Mouse (Mus musculus) limb, embryonic 10.5 days (tissue): Measurements from ENCODE around the gene Cdkal1. TPM values are rescaled to one million over a fixed set of nuclear protein-coding genes. Genes with fewer than 3 reads are reported as not detected.
A peak's percentile ranks its signal among the peaks of the same experiment; 100 is the strongest.

Experiments used
- DNase-seq: peaks from one replicate; pipeline ENCODE4 v3.0.0-alpha.2; 2017; ENCODE audit warnings: low spot score
- H3K27ac ChIP-seq: fragments of 300-500 bp; sonication (generic); 2 replicates; pipeline ENCODE4 v1.5.1; 2016; ENCODE audit warnings: mild to moderate bottlenecking
- H3K27me3 ChIP-seq: fragments of 300-500 bp; sonication (generic); 2 replicates; pipeline ENCODE4 v1.6.1; 2016; ENCODE audit warnings: low read depth, mild to moderate bottlenecking; ENCODE audit not compliant: poor library complexity, severe bottlenecking
- H3K36me3 ChIP-seq: fragments of 300-500 bp; sonication (generic); 2 replicates; pipeline ENCODE4 v1.6.1; 2016; ENCODE audit warnings: mild to moderate bottlenecking, moderate library complexity
- H3K4me1 ChIP-seq: fragments of 300-500 bp; sonication (generic); 2 replicates; pipeline ENCODE4 v1.6.1; 2016
- H3K4me3 ChIP-seq: fragments of 300-500 bp; sonication (generic); 2 replicates; pipeline ENCODE4 v1.5.1; 2016; ENCODE audit warnings: mild to moderate bottlenecking, moderate library complexity
- H3K9me3 ChIP-seq: fragments of 300-500 bp; sonication (generic); replicated peaks from 2 replicates; pipeline ENCODE4 v1.6.1; 2016; ENCODE audit warnings: mild to moderate bottlenecking
- WGBS: fragments of 180-500 bp; shearing (Covaris S2); methylation state at CpG from one replicate; pipeline ENCODE4 v1.1.7; 2016; 5-methylcytosine and 5-hydroxymethylcytosine counted together
- polyA plus RNA-seq: library from polyadenylated mRNA; unstranded; fragments of >200 nt; fragmentation: Nextera tagmentation; extraction: Ambion mirVana; gene quantifications from 2 replicates; pipeline ENCODE4 v1.2.1, GENCODE M21; 2016

Cdkal1 gene
- polyA plus RNA-seq, 1 experiment from 2014 or later, result 34.8 TPM

- DNase-seq, result no peak
- H3K27ac ChIP-seq, result no peak overlapping the region
- 95% methylated on average over 9 of the region's 9 CpGs for WGBS
- H3K4me3 ChIP-seq, result no peak overlapping the region
- no peaks in the 10 kb centered on the region for H3K4me1 ChIP-seq
- H3K9me3 ChIP-seq, result no peaks in the 10 kb centered on the region
- H3K27me3 ChIP-seq, result no peaks in the 10 kb centered on the region
- no peaks in the 10 kb centered on the region for H3K36me3 ChIP-seq
Measured at GRCm38 (mm10) chr13:29474301-29474700, 381.2 kb downstream of the Cdkal1 start.

DNA sequence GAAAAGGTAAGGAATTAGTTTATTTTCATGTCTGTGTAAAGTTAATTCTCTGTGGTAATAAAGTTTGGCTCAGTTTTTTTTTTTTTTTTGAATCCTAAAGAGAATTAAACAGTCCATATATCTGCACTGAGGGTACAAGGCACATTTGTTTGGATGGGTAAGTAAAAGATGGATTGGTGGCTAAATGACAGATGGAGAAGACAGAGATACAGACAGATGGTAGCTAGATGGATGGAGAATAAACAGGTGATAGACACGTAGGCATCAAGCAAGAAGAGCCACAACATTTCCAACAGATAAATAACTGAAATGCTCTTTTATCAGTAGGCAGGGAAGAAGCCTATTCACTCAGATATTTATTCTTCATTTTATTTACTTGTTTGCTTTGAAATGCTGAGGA lies 381.7 kb downstream of the Cdkal1 start:
- Histone ChIP-seq H3K9me3 (no peaks in the 10 kb centered on the region), H3K27me3 (no peaks in the 10 kb centered on the region), H3K4me3 (no peak overlapping the region), H3K27ac (no peak overlapping the region), H3K4me1 (no peaks in the 10 kb centered on the region), H3K36me3 (no peaks in the 10 kb centered on the region)
- WGBS, result 95% methylated on average over 1 of the region's 1 CpGs
- DNase-seq, result no peak

- Histone ChIP-seq H3K27me3 (no peaks in the 10 kb centered on the region), H3K4me1 (peaks cover 7% of the 10 kb centered on the region; the same call in 1 of the 2 replicates), H3K36me3 (no peaks in the 10 kb centered on the region), H3K4me3 (no peak overlapping the region), H3K27ac (no peak overlapping the region), H3K9me3 (no peaks in the 10 kb centered on the region)
- 87% methylated on average over 6 of the region's 6 CpGs for WGBS
- DNase-seq, result no peak
Measured at GRCm38 (mm10) chr13:29462271-29462670, 393.2 kb downstream of the Cdkal1 start.

- H3K9me3 ChIP-seq, result no peaks in the 10 kb centered on the region
- 54% methylated on average over 5 of the region's 5 CpGs for WGBS
- no peak for DNase-seq
- no peaks in the 10 kb centered on the region for H3K36me3 ChIP-seq
- no peak overlapping the region for H3K27ac ChIP-seq
- H3K27me3 ChIP-seq, result no peaks in the 10 kb centered on the region
- peaks cover 7% of the 10 kb centered on the region; the same call in 1 of the 2 replicates for H3K4me1 ChIP-seq
- H3K4me3 ChIP-seq, result no peak overlapping the region
Measured at GRCm38 (mm10) chr13:29460741-29461140, 394.7 kb downstream of the Cdkal1 start.

DNA sequence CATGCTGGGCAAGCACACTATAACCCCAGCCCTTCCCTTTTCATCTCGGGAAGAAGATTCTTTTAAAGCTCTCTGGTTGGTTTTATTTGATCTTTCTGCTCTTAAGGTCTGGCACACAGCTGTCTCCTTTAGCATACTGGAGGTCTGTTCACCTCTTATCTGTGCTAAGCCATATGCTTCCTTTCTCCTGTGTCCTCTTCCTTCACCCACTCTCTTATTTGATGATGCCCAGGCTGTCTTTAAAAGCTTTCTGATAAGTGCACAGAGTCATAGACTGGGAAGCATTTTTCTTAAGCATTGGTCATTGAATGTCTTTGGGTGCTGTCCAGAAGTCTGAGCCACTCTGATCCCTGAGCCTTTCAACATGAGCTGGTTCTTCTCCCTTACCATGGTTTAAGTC lies 397.1 kb downstream of the Cdkal1 start:
- Histone ChIP-seq H3K27me3 (no peaks in the 10 kb centered on the region), H3K4me3 (no peak overlapping the region), H3K27ac (no peak overlapping the region), H3K9me3 (no peaks in the 10 kb centered on the region), H3K36me3 (no peaks in the 10 kb centered on the region), H3K4me1 (peaks cover 7% of the 10 kb centered on the region; the same call in 1 of the 2 replicates)
- no peak for DNase-seq
- WGBS, result 48% methylated on average over 1 of the region's 1 CpGs

DNA sequence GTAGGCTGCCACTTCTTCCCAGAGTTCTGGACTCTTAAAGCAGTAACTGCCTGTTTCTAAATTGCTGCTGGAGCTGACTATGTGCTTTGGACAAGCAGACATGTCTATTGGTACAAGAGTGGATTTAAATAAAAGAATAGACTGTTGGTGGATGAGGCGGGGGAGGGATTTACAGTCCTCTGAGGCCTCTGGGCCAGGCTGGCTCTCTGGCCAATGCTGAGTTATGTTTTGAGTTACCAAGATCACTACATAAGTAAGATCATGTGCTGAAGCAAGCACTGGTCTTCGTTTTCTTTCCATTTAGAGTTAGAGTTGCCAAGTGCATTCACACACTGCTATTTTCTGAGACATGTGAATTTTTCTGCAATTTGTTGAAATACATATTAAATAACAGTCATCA lies 418.4 kb downstream of the Cdkal1 start:
- Histone ChIP-seq H3K4me1 (peaks cover 27% of the 10 kb centered on the region), H3K9me3 (no peaks in the 10 kb centered on the region), H3K36me3 (peaks cover 2% of the 10 kb centered on the region; the same call in 1 of the 2 replicates), H3K4me3 (no peak overlapping the region), H3K27ac (peak overlapping the region; percentile 65; the same call in 1 of the 2 replicates), H3K27me3 (no peaks in the 10 kb centered on the region)
- WGBS, result 67% methylated on average over 2 of the region's 2 CpGs
- no peak for DNase-seq

DNA sequence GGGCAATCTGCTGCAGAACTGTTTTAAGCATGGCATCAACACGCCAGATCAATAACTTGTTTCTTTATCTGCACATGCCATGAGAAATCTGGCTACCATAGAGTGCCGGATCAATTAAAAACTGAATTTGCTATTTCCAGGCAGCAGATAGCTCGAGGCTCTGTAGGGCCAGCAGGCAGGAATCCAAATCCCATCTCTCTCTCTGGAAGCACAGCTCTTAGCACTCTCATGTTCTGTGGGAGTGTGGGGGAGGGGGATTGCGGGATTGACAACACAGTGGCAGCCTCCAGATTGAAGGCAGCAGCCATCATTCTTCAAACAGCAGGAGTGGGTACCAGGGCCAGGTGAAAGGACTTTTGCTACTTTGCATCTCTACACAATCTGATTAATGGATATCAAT lies 420.7 kb downstream of the Cdkal1 start:
- WGBS, result 78% methylated on average over 4 of the region's 4 CpGs
- DNase-seq, result no peak
- H3K27ac ChIP-seq, result no peak overlapping the region
- no peak overlapping the region for H3K4me3 ChIP-seq
- peaks cover 42% of the 10 kb centered on the region for H3K4me1 ChIP-seq
- no peaks in the 10 kb centered on the region for H3K27me3 ChIP-seq
- H3K36me3 ChIP-seq, result peaks cover 7% of the 10 kb centered on the region
- H3K9me3 ChIP-seq, result no peaks in the 10 kb centered on the region

DNA sequence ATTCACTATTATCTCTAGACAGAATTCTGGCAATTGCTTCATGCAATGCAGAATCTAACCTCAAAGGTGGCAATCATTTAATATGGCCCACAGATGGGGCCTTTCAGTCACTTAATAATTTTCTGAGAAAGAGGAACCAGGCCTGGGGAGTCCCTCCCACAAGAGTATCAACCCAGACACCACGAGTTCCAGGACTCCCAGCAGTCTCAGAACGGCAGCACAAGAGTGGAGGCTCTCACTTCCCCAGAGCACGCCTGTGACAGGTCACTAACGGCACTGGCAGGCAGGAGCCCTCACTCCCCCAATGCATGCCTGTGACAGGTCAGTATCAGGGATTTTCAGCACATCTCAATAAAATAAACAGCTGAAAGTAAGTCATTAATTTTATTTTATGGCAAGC lies 424.6 kb downstream of the Cdkal1 start:
- Histone ChIP-seq H3K4me3 (no peak overlapping the region), H3K36me3 (peaks cover 7% of the 10 kb centered on the region), H3K27me3 (no peaks in the 10 kb centered on the region), H3K4me1 (peaks cover 30% of the 10 kb centered on the region), H3K27ac (peak overlapping the region; percentile 50; the same call in 1 of the 2 replicates), H3K9me3 (no peaks in the 10 kb centered on the region)
- no peak for DNase-seq
- WGBS, result 31% methylated on average over 4 of the region's 4 CpGs

- 61% methylated on average over 4 of the region's 4 CpGs for WGBS
- Histone ChIP-seq H3K27me3 (no peaks in the 10 kb centered on the region), H3K9me3 (no peaks in the 10 kb centered on the region), H3K4me1 (peaks cover 30% of the 10 kb centered on the region), H3K36me3 (peaks cover 7% of the 10 kb centered on the region), H3K27ac (peak overlapping the region; percentile 80), H3K4me3 (no peak overlapping the region)
- DNase-seq, result no peak
Measured at GRCm38 (mm10) chr13:29429877-29430276, 425.6 kb downstream of the Cdkal1 start.

- Histone ChIP-seq H3K36me3 (peaks cover 7% of the 10 kb centered on the region), H3K27ac (peak overlapping the region; percentile 80), H3K27me3 (no peaks in the 10 kb centered on the region), H3K9me3 (no peaks in the 10 kb centered on the region), H3K4me3 (no peak overlapping the region), H3K4me1 (peaks cover 26% of the 10 kb centered on the region)
- DNase-seq, result no peak
- 94% methylated on average over 6 of the region's 6 CpGs for WGBS
Measured at GRCm38 (mm10) chr13:29429196-29429595, 426.3 kb downstream of the Cdkal1 start.

GRCm38 (mm10) chr13:29416450-29417136 lies 438.9 kb downstream of the Cdkal1 start:
- H3K9me3 ChIP-seq, result no peaks in the 10 kb centered on the region
- no peak overlapping the region for H3K4me3 ChIP-seq
- H3K4me1 ChIP-seq, result peaks cover 43% of the 10 kb centered on the region
- peak overlapping the region; percentile 79 for H3K27ac ChIP-seq
- WGBS, result 44% methylated on average over 8 of the region's 8 CpGs
- peak; percentile 67 for DNase-seq
- no peaks in the 10 kb centered on the region for H3K27me3 ChIP-seq
- H3K36me3 ChIP-seq, result no peaks in the 10 kb centered on the region

DNA sequence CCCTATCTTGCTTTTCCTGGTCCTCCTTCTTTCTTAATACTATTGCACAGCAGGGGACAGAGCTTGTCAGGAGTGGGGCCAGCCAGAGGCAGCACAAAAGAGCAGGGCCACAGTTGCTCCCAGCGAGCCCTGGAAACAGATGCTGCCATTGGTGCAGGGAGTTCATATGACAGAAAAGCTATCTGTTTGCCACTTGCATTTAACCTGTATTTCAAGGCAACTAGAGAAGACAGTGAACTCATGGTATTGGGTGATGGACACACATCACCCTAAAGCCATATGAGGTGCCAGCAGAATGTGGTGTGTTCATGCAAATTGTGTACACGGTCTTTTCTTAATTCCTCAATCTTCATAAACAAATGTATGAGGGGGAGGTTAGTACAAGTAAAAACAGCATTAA lies 439.5 kb downstream of the Cdkal1 start:
- Histone ChIP-seq H3K4me1 (peaks cover 43% of the 10 kb centered on the region), H3K36me3 (no peaks in the 10 kb centered on the region), H3K27me3 (no peaks in the 10 kb centered on the region), H3K9me3 (no peaks in the 10 kb centered on the region), H3K4me3 (no peak overlapping the region), H3K27ac (peak overlapping the region; percentile 79)
- WGBS, result 54% methylated on average over 2 of the region's 2 CpGs
- no peak for DNase-seq

- H3K9me3 ChIP-seq, result no peaks in the 10 kb centered on the region
- H3K27ac ChIP-seq, result peak overlapping the region; percentile 31; the same call in 1 of the 2 replicates
- no peaks in the 10 kb centered on the region for H3K36me3 ChIP-seq
- H3K4me3 ChIP-seq, result no peak overlapping the region
- H3K27me3 ChIP-seq, result no peaks in the 10 kb centered on the region
- 76% methylated on average over 6 of the region's 6 CpGs for whole genome bisulfite sequencing
- H3K4me1 ChIP-seq, result peaks cover 43% of the 10 kb centered on the region
- no peak for DNase-seq
Measured at GRCm38 (mm10) chr13:29414878-29415277, 440.6 kb downstream of the Cdkal1 start.

DNA sequence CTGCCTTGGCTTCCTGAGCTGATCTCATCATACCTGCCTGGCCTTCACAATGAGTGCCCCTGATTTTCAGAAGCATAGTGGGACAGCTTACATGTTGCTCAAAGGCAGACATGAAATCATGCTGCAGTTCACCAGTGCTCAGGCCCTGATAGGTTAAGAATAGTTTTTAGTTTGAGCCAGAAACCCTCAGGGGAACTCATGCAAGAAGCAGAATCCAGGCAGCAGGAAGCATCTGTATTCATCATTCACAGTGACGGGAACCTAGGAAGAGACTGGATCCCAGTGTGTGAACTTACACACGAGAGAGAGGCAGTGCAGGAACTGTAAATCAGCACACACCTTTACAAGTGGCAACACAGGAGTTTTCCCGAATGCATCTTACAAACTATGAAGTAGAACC lies 441.0 kb downstream of the Cdkal1 start:
- Histone ChIP-seq H3K4me3 (no peak overlapping the region), H3K9me3 (no peaks in the 10 kb centered on the region), H3K36me3 (no peaks in the 10 kb centered on the region), H3K27ac (peak overlapping the region; percentile 31; the same call in 1 of the 2 replicates), H3K4me1 (peaks cover 43% of the 10 kb centered on the region), H3K27me3 (no peaks in the 10 kb centered on the region)
- no peak for DNase-seq
- WGBS, result 40% methylated on average over 3 of the region's 3 CpGs
